Mouse (Mus musculus) layer of hippocampus, postnatal 14 days (tissue): ENCODE results near the gene Pex7. TPM values are rescaled to one million over a fixed set of nuclear protein-coding genes. Genes with fewer than 3 reads are reported as not detected.

Source experiments
- DNase-seq, 2 experiments: peaks; one replicate each; pipeline ENCODE4 v3.0.0; 2021 to 2022; ENCODE audit warnings: low spot score in 2 of 2, mixed read lengths in 1 of 2
- total RNA-seq, 2 experiments: library from RNA; stranded (reverse); gene quantifications; 2 replicates each; pipeline ENCODE4 v1.2.3; 2021

Gene Pex7
- total RNA-seq, 2 experiments from 2014 or later, result 25.7 to 28.6 TPM

GRCm38 (mm10) chr10:19880437-19880836 is 27.1 kb downstream of the Pex7 start:
- DNase-seq, result no peak

DNA sequence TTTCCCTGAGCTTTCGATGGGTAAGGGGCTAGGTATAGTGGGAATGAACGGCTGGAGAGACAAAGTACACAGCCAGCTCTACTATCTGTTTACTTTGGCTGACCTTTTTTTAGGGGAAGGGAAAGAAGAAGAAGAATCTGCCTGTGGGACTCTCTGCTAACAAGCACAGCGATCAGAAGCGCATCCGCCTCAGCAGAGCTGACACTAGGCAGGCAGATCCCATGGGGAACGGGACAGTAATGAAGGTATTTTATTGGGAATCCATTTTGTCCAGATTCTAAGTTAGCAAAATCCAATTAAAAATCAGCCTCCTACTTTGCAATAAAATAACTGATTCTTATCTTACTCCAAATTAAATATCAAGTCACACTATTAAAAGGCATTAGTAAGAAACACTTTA is 28.3 kb downstream of the Pex7 start:
- no peak for DNase-seq

DNA sequence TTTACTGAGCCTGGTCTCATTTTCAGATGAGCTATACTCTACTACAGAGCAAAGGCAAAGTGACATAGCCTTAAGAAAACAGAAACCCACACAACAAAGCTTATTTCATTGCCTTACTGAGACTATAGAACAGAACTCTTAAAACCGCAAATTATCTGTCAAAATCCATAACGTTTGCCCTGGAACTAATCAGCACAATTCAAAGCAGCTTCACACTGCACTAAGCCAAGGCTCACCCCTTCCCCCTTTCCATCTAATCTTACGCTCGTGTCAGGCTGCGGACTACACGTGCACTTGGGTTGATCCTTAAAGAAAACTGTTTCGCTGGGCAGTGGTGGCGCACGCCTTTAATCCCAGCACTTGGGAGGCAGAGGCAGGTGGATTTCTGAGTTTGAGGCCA is 29.8 kb downstream of the Pex7 start:
- DNase-seq, result no peak

GRCm38 (mm10) chr10:19877257-19877656 is 30.2 kb downstream of the Pex7 start:
- no peak for DNase-seq

GRCm38 (mm10) chr10:19876669-19877068 is 30.8 kb downstream of the Pex7 start:
- no peak for DNase-seq

DNA sequence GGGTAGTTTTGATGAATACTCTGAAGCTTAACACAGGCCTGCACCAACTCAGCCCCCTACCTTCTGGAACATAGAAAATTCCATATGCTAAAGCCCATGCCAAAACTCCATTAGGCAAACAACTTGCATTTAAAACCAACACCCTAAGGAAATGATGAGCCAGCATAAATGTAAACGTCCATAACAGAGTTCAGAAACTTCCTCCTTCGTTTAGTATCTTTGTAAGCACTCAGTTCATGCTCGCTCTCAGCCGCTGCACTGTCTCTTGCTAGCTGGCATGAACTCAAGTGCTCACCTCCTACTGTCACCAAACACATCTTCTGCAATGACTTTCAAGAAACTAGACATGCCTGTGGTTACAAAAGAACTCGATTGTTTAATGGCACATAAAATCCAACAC is 32.1 kb downstream of the Pex7 start:
- DNase-seq, result no peak

DNA sequence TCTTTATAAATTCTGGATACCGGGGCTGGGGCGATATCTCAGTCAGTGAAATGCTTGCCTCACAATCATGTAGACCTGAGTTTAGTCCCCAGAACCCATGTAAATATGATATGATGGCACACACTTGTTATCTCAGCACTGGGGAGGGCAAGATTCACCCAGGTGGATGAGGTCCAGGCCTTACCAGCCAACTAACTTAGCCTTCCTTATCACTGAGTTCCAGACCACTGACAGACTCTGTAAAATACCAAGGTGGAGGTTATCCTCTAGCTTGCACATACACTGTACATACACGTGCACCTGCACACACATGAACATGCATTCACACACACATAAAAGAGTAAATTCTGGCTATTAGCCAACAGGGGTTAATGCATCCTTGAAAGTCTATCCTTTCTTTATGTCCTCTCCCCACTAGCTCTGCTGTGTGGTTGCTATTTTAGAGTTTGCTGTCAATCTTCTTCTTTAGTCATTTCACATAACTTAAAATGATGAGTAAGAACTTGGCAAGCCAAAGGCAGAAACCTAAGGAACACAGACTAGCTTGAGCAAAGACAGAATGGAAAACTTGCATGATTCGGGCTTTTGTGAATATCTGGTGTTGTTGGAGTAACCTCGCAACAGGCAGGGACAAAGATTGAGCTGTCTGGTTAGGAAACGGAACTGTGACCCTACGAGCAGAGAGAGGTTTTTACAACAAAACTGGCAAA is 51.7 kb downstream of the Pex7 start:
- DNase-seq, result peak in 1 of 2 experiments; percentile 15

DNA sequence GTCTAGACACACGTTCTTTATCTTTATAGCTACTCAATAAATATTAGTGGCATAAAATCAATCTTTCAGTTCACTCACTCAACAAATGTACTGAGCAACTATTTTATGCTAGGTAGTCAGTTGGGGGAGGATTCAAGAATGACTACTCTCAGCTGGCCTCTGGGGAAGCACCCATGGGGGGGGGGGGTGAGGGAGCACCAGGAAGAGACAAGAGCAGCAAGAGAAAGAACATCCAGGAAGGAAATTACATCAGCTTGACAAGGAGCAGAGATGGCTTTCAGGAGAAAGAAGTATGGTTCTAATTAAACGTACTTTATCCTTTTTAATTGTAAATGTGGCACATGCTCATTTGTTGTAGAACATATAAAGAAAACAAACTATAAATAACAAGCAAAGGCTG is 53.9 kb downstream of the Pex7 start:
- no peak for DNase-seq

DNA sequence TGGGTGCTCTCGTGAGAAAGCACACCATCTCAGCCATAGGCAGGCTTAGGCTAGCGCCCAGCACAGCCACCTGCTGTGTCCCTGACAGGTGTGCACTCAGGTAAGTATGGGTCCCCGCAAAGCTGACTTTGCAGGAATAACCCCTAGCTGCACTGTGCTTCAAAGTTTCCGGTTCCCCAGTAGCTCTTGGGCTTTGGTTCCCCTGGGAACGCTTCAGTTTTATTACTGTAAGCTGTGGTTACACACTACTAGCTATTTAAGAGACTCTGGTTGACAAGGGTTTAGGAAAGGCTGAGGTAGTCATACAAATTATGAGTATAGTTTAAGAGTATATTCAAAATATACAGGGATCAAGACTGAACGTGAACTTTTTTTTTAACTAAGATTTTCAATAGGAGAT is 54.7 kb downstream of the Pex7 start:
- DNase-seq, result no peak

- no peak for DNase-seq
Observed at GRCm38 (mm10) chr10:19850998-19851691, 56.3 kb downstream of the Pex7 start, which contains the start of gene Slc35d3. Slc35d3 (minus strand) TSS chr10:19851459.

DNA sequence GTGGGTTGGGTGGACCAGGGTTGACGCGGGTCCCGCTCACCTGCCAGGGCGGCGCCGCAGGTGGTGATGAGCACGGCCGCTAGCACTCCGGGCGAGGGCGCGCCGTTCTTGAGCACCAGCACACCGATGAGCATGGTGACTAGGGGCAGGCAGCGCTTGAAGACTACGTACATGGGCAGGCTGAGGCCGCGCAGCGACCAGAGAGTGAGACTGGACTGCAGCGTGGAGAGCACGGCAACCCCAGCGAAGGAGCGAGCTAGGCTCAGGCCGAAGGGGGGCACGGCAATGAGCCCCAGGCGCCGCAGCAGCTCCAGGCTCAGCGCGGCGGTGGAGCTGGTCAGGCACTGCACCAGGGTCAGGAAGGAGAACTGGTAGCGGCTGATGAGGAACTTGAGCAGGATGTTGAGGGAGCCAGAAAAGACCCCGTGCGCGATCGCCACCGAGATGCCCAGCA is 56.9 kb downstream of the Pex7 start:
- no peak for DNase-seq

DNA sequence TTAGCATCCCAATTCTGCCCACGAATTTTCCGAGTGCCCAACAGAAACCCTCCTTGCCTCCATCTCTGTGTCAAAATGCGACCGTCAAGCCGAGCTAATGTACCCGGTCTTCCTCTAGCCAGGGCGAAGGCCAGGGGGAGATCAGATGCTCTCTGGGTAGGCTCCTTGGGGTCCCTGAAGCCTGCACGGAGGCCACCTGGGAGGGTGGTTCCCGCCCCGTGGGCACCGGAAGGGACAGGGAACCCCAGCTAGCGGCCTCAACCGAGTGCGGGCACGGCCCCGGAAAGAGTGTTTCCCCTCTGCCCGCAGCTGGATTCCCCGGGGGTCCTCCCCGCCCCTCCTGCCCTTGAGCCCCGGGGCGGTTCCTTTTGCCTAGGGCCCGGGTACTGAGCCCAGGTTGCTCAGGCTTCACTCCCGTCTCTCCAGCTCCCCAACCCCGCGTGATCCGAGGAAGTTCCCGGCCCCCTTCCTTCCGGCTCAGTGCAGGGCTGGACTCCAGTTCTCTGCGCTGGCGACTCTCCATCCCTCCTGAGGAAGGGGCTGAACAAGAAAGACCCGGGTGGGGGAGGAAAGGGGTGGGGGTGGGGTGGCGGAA is 57.6 kb downstream of the Pex7 start:
- DNase-seq, result no peak

DNA sequence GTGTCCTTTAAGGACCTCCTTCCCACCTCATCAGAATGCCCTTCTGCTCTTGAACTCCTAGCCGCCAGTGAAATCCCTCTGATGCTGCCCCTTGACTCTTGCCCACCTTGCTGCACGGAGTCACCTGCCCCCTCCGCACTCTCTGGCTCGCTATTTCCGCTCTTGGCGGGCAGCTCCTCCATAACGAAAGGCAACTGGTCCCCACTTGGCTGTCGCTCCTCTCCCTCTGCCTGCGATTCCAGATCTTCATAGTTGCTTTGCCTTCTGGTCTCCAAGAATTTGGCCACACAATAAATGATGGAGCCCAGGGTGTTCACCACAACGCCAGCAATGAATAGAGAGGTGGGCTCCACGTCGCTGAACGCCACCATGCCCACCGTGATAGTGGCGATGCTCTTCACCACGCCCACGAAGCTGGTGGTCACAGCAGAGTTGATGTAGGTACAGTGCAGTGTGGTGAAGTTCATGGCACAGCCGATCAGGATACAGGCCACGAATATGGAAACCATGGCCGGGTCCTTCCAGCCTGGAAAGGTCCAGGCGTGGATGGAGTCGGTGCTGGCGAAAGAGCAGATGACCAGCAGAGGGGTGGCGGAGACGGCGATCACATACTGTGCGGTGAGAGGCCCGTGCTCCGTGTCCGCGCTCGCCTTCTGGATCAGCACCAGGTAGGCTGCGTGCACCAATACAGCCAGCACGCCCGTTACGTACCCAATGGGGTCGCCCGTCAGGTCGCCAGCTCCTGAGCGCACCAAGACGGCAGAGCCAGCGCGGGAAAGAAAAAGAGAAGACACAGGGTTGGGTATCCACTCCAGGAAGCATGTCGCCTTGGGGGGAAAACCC is 58.3 kb downstream of the Pex7 start:
- no peak for DNase-seq

- DNase-seq, result no peak
Observed at GRCm38 (mm10) chr10:19839836-19840235, 67.7 kb downstream of the Pex7 start.

GRCm38 (mm10) chr10:19835887-19836710 is 71.4 kb downstream of the Pex7 start:
- DNase-seq, result no peak

- DNase-seq, result no peak
Observed at GRCm38 (mm10) chr10:19834222-19834621, 73.3 kb downstream of the Pex7 start.

DNA sequence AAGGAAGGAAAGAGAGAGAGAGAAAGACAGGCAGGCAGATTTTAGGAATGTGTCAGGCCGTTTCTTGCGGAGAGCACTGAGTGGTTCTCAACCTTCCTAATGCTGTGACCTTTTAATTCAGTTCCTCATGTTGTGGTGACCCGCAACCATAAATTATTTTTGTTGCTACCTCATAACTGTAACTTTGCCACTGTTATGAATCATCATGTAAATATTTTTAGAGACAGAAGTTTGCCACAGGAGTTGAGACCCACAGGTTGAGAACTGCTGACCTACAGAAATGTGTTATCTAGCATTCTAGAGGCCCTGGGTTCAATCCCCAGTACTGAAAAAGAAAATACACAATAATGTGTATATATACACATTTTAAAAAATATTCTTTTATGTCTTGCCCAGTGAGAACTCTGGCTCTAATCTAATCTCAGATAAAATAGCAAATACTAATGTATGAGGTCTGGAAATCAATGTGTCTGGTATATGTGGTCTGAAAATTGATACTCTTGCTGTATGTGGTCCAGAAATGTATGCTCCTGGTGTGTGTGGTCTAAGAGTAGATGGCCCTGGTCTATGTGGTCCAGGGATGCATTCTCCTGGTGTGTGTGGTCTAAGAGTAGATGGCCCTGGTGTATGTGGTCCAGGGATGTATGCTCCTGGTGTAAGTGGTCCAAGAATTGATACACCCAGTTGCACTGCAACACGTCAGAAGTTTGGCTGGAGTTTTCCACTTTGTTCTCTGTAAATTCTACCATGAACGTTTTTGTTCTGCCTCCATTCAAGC is 76.2 kb downstream of the Pex7 start:
- no peak for DNase-seq

DNA sequence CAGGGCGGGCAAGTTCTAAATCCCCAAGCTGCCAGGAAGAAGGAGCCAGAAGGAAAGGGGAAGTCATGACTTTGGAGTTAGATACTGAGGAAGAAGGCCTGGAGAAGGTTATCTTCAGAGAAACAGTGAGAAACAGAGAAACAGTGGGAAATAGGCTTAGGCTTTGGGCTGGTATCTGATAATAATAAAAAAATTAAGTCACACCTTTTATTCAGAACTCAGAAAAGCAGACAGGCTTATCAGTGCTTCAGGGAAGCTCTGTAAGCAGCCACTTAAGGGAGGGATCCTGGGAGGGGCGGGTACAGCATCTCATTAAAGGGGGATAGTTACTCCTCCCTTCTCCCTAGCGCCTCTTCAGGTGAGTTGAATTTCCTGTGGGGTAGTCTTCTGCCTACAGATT is 86.5 kb downstream of the Pex7 start:
- no peak for DNase-seq

DNA sequence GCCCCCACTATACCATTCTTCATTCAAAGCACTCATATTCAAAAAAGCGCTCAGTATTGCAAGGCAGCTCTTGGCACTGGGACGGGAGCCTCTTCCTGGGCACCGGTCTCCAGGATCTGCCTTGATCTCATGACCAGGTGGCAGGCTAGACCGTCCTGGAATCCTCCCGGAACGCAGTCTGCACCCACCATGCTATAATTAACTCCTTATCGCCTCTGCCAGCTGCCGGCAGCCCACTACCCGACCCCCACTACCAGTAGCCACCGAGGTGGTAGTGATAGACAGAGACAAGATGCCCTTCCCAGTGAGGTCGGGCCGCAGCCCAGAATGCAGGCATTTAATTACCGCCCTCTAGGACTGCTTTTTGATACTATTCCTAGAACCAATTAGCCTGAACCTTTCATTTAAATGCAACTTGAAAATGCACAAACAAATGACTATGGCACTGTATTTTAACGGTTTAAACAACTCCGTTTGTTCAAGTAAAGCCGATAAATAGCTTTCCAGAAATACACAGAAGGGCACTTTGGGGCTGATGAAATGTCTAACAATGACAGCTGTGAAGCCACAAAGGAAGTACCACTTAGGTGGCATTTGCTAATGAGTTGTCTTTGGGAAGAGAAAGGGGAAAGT is 88.7 kb downstream of the Pex7 start:
- DNase-seq, result no peak
